Mouse (Mus musculus): ENCODE data around the gene Faim.

Faim gene

DNA sequence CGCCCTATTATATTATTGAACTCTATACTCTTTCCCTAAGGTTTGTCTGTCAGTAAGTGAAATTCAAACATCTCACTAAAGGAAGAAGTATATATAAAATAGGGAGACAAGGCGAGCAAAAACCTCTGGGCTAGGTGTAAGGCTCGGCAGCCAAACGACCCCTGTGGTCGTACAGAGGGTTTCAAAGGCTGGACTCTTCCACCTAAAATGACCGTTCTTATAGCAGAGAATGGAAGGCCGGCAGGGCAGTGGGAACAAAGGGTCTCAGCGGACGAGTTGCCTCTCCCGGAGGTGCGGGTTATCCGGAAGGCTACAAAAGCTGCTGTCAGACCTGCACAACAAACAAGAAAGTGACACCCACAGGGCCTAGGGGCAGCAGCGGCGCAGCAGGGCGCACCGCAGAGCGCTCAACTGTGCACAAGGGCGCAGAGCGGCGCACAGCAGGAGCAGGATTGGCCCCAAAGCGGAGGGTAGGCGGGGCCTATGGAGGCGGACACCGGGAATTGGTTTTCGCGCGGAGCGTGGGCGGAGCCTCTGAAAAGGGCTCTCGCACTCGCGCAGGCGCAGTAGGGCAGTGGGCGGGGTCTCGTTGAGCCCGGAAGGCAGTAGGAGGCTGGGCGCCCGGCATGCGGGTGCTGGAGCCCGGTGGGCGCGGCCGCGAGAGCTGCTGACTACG is at the start of gene Faim:
Gene Faim (plus strand): TSS at position 574 of the 676 bp plus-strand sequence.
- DNase-seq, result peak; percentile 100

DNA sequence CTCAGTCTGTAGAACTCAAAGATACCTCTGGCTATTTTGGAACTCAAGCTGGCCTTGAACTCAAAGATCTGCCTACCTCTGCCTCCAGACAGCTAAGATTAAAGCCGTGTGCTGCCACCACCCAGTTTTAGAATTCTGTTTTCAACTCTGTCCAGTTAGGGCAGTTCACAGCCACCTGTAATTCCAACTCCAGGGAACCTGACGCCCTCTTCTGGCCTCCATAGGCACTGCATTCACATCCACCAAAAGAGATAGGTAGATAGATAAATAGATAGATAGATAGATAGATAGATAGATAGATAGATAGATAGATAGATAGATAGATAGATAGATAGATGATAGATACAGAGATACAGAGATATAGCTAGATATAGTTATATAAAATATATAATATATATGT is 46.9 kb upstream of the Faim start:
- no peak for DNase-seq

DNA sequence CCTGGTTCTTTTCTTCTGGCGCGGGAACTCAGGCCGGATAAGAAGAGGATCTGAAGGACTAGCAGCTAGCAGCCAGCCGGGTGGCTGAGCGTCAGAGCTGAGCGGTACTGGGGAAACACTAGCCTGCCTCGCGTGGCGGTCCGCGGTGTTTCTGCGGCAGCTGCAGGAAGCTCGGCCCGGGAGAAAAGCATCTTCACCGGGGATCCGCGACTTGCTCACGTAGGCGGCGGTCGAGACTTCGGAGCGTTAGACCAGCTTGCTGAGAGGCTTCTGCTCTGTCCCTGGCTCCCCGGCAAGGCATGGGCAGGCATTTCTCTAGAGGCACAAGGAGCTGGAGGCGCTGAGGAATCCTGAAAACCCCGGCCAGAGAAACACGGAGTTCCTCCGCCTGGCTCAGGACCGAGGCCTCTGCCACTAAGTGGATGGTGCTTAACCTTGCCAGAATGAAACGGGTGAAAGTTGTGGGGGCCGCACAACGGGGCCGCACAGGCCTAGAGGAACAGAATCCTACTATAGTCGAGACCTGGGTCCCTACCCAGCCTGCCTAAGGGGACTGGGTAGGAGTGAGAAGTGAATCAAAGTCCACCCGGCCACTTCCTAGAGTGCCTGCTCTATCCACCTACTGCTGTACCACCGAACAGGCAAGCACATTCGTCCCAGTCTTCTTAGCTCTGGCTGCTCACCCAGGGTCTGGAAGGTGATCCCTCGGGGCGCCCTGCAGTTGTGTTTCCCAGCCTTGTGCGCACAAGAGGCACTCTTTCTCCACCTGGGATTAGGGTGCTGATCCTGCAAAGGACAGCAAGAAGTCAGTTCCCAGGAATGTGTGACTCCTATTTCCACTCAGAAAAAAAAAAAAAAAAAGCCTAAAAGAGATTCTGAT is 33.8 kb upstream of the Faim start:
- DNase-seq, result no peak

DNA sequence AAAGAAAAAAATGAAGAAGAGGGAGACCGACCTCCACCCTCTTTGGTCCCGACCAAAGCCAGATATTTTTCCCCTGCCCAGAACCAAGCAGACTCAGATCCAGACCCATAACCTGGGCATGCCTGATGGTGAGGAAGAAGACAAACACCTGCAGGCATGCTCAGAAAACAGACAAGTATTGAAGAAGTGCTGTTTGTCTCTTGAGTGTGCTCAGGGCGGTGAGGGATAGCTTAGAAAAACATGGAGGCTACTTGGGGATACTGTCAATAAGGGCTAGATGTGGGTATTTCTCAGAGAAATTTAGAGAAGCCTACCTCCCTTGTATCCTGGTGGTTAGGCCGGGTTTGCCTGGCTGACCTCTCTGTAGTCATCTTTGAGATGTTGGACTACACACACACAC is 32.9 kb upstream of the Faim start:
- DNase-seq, result no peak

DNA sequence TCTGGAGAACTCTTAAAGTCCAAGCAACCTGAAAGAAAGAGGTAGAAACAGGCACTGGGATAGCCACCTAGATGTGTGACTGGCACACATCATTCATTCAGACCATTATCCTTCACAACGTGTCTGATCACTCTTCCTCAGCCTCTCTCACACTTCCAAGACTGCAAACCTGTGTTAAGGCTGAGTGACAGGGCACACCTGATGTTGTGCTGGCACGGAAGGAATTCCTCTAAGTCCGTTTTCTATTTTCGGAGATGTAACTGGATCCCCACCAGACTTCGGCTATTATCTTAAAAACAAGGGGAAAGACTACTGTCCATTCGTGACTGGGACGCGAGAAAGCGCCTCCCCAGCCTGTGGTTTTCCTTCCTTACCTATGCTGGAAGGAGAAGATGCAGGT is 32.3 kb upstream of the Faim start:
- DNase-seq, result no peak

DNA sequence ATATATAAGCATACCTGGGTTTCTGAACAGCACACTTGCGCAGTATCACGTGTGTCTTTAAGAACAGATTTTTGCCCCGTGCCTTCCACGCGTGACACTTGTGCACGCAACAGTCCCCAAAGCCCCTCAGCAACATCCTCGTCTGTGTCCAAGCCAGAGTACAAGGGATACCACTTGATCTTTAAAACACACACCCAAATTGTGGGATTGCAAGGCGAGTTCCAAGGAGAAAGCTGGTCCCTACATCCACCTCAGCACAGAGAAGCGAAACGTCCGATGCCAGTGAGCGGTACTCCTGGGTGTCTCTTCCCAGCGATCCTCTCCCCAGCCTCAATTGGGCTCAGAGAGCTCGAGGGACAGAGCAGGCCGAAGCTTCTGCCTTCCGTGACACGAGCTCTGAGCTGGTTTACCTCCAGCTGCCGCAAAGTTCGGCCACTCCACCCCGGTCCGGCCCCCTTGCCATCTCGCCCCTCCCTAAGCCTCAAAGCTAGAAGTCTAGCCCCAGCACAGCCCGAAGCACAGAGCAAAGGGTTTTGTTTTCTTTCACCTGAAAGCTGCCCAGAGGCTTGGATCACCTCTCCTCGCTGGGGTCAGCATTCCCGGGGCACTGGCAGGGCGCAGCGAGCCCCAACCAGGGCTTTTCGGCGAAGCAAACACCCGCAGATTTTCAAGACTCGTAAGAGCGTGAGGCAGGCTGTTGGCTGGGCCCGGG is 31.6 kb upstream of the Faim start:
- DNase-seq, result no peak

DNA sequence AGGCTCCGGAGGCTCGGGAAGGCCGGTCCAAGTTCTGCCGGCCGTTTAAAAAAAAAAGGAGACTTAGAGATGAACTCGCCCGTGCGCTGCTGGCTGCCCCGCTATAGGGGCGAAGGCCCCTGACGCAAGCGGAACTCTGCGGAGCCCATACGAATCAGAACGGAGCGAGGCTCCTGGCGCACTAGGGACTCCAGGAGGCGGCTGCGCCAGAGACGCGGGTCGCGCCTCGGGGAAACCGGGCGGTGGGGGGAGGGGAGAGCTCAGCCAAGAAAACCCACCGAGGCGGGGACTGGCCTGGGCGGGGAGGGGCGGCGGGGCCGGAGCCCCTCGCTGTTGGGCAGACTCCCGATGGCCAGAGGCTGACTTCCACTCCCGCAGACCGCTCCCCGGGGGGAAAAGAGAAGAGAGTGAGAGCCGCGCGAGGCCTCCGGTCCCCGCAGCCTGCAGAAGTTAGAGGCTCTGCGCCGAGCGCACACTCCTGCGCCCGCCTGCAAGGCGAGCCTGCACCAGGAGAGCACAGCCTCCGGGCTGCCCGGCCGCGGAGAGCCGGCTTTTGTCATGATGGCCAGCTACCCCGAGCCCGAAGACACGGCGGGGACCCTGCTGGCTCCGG is 31.0 kb upstream of the Faim start, which contains the start of gene Foxl2:
Gene Foxl2 (plus strand): TSS at position 186 of the 613 bp plus-strand sequence.
- DNase-seq, result no peak

DNA sequence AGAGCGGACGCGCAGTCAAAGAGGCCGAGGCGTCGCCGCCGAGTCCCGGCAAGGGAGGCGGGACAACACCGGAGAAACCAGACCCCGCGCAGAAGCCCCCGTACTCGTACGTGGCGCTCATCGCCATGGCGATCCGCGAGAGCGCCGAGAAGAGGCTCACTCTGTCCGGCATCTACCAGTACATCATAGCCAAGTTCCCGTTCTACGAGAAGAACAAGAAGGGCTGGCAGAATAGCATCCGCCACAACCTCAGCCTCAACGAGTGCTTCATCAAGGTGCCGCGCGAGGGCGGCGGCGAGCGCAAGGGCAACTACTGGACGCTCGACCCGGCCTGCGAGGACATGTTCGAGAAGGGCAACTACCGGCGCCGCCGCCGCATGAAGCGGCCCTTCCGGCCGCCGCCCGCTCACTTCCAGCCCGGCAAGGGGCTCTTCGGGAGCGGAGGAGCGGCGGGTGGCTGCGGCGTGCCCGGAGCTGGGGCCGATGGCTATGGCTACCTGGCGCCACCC is 30.4 kb upstream of the Faim start:
- DNase-seq, result no peak

DNA sequence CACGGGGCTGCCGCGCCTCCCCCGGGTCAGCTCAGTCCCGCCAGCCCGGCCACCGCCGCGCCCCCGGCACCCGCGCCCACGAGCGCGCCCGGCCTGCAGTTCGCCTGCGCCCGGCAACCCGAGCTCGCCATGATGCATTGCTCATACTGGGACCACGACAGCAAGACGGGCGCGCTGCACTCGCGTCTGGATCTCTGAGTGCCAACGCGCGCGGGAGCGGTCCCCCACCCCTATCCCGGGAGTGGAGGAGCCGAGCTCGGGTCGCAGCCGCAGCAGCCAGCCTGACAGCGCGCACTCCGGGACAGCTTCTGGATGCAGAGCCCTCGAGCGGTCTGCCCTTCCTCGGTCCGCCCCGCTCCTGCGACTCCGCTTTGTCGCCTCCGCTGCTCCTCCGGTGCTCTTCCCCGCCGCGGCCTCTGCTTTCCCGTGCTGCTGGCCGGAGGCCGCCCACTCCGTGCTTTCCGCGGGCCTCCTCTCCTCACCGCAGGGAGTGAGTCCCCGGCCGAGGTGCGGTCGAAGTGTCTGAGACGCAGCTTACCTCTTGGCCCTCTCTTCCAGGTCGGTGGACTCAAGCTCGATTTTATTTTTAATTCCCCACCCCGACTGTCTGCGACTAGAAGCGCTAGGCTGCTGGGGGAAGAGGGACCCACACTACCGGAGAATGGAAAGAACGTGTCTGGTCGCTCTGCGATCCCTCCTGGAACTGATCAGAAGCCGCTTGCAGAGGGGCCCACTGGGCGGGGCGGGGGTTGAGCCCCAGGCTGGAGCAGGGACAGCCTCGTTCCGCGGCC is 29.4 kb upstream of the Faim start:
- DNase-seq, result no peak

DNA sequence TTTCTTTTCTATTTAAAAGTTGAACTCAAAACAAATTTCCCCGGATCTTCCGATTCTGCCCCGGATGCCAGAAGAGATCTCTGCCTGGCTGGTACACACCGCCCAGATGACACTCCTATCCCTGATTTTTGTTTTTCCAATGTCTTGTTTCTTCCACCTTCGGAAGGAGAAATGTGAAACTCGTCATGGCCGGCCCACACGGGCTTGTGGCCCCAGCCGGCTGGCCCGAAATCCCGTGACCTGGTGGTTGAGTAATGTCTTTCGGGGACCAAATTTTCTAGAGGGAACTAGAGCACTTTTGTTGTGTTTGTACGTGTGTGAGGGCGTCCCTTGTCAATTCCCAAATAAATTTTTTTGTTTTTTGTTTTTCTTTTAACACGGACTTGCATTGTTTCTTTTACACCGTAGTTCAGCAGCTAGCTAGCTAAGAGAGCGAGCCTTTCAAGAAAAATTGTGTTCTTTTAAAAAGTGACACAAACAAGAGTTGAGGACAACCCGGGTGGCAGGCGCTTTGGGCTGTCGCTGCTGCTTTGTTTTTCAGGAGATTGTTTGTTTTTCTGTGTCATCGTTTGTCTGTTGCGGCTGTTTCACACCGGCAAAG is 28.3 kb upstream of the Faim start:
- peak; percentile 24 for DNase-seq

DNA sequence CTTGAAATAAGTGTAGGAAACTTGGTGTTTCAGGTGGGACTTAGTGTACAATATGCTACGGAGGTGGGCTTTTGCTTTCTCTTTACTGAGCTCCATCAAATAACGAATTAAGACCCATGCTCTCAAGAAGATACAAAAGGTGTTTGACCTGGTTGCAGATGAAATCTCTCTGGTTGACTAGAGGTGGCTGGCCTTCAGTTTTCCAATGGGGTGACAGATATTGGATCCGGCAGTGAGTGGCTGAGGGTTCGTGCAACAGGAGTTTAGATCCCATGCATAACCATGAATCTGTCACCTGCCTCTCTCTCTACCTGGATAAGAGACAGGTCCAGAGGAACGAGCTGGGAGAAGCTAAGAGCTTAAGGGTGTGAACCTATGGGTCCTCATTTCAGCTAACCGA is 27.5 kb upstream of the Faim start:
- no peak for DNase-seq

DNA sequence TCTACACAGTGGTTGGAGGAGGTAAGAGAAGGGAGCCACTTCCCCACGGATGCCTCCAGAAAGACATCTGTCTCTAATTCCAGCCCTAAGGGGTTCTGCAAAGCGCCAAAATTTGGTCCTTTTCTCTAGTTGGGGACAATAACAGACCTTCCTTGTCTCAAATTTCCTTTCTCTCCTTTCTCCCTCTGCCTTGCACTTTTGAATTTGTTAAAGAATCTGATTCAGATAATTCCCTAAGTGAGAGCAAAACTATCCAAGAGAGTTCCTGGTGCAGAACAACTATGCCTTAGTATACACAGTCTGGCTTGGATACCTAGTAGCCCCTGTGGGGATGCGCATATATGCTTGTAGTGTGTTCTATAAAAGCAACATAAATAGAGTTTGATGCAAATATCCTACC is 26.3 kb upstream of the Faim start:
- DNase-seq, result no peak

DNA sequence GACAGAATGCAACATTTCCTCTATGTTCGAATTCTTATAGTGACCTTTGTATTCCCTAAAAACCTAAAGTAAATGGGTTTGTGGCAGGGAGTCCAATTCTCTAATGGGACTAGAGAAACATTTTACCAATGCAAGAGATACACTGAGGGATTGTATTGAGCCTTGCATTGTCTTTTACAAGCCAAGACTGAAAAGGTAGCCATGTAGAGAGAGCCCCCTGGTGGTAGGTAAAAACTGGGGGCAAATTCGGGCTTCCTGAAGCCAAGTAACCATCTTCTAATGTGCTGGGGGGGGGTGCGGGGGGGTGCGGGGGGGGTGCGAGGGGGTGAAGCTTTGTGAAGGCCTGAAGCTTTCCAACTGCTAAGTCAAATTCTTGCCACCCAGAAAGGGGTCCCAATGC is 25.8 kb upstream of the Faim start:
- no peak for DNase-seq

DNA sequence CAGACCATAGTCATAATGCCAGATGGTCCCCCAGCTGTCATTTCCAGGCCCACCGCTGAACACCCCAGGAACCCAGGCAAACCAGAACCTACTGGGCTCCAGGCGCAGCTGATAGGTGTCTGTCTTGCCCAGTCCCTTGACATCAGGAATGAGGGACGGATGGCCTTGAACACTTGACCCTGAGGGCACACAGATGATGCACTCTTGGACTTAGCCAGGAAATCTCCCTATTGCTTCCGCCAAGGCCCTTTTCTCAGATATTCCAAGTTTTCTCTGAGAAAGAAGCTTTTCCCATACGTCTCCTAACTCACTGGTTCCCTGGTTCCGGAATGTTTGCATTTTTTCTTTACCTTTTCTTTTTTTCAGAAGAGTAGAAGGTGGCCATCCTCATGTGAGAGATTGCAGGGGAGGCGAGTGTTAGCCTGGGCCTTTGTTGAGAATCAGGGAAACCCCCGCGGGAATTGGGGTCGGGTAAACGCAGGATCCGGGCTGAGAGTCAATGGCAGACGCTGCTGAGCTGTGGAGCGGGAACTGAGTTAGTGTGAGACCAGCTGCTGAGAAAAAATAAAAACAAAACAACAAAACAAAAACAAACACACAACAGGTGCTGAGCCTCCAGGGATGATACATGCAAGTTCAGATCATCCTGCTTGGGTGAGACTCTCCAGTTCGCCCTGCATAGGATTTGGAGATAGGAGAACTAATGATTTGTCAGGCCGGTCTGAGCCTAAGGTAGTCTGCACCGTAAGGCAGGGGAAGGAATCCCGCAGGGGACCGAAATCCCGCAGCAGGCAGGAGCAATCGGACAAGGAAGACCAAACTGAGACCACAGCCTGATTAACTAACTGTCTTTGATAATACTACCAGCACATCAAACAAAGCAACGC is 24.3 kb upstream of the Faim start:
- DNase-seq, result no peak

DNA sequence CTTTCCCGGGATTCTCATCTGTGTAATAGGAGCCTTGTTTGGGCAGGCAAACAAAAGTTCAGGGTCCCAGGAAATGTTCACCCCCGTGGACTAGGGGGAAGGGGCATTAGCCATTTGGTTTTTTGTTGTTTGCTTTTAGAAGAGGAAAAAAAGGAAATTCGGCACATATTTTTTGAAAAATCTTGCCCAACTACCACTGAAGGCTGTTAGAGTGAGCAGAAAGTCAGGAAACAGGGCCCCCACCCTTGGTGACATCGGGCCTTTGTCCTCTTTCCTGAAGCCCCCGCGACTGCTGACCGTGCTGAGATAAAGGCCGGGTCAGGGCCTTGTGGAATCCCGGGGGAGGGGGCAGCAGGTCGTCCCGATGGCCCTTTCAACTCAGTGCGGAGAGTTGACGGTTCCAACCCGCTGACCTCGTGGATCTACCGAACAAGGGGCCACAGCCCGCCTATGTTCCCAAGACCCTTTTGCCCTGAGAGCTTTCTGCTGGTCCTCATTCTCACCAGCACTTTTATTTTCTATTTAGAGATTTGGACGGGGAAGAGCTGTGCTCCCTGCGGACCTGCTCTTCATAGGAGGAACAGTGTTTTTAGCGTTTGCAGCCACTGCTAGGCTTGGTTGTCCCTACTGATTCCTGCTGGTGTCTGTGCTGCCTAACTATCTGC is 23.6 kb upstream of the Faim start:
- no peak for DNase-seq

DNA sequence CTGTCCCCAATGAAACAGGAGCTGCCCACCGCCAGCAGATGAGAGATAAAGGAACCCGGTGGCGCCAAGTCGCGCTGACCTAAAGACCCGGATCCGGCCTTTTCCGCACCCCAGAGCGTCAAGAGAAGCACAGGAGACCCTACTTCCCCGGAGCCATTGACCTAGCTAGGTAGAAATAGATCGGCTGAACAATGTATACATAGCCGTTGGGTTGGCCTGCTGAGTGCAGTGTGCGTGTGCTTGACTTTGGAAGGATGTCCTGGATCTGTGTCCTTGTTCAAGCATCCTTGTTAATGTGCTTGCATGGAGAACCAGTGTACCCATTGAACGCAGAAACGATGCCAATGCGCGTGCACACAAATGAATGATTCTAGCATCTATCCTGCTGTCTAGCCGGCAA is 22.5 kb upstream of the Faim start:
- DNase-seq, result no peak

DNA sequence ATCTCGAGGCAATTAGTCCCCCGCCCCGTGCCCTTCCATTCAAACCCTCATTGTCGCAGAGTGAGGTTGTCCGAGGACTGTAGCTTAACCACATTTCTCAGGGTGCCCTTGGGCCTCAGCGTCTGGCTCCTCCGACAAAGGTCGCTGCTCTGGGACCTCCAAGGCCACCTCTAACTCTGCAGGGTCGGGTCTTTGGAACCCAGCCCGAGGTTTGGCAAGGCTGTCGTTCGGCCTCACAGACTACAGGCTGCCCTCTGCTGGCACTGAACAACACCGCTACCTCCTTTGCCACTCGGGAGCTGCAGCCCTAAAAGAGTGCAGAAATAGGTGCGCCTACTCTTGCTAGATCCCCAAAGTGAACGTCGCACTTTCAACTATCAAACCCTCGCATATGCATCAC is 21.1 kb upstream of the Faim start:
- peak; percentile 26 for DNase-seq

DNA sequence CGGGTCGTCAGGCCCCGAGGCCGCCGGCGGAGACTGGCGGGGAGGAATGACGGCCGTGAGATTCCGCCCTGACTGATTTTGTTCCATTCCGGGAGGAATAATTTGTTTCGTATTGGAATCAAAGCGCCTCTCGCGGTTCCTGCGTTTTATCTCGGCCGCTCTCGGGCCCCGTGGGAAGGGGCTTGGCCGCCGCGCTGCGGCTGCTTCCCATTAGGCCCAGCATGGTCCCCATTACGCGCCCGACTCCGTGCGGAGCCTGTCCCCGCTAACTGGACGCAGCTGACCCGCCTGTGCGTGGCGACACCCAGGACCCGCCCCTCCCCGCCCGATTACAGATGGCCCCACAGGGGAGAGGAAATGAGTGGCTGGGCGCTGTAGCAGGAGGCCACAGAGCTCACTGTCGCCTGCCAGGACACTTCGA is 13.1 kb upstream of the Faim start:
- DNase-seq, result no peak

DNA sequence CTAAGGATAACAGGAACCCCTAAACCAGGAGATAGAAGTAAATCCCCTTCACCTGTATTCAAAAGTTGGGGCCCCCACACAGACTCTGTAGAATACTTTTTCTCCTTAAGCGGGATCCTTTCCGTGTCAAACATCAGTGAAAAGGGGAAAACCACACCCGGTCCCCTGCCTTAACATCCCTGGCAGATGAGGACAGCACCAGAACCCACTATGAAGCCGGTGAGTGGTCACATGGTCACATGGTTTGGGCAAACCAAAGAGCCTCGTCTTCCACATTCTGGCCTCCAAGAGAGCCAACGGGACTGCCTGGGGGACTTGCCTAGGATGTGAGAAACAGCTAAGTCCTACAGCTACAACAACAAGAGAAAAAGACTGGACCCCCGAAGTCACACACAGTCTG is 12.6 kb upstream of the Faim start:
- DNase-seq, result no peak

DNA sequence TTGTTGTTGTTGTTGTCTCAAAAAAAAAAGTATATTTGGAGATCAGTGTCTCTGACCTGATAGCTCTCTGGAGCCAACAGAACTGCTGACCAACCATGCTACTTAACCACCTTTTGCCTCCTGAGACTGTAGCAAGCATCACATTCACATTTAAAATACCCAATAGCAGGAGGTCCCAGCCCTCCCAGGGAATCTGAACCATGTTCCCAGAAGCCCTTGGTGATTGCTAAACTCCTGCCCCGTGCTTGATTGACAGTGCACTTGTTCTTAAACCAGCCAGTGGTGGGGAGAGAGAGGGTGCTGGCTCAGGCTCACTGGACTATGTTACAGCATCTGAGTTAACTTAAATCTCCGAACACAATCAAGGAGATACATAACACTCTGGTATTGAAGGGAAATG is 11.3 kb upstream of the Faim start:
- no peak for DNase-seq
